Mouse (Mus musculus) megakaryocyte, embryonic 14.5 days (primary cell): ENCODE data around the gene Nr6a1.

ENCODE experiments used
- FLI1 ChIP-seq: IDR thresholded peaks from 2 replicates; pipeline ENCODE4 v1.6.1; 2012; ENCODE audit warnings: low read length, inconsistent platforms, mixed read lengths
- GATA1 ChIP-seq: IDR thresholded peaks from 3 replicates; pipeline ENCODE4 v1.6.1; 2012; ENCODE audit warnings: mixed read lengths, low read length, inconsistent platforms, borderline replicate concordance

- no peak for TF ChIP-seq GATA1
- no peak for TF ChIP-seq FLI1
Observed at GRCm38 (mm10) chr2:38730331-38730827, 197.1 kb downstream of the Nr6a1 start.
